Mouse (Mus musculus) lung, embryonic 14.5 days (tissue): ENCODE measurements at regions not wholly inside any gene's neighbourhood (a gene's known extent, or its start where the extent isn't known, plus 50 kb on each side); places are given as distances from the start of the nearest gene placed in this dataset.

Experiments
- ATAC-seq: fragments of 200-750 bp; cut with Nextera tagmentation; 2 replicates; pipeline ENCODE4 v1.8.0; 2017; ENCODE audit warnings: mild to moderate bottlenecking, moderate TSS enrichment, moderate library complexity; ENCODE audit not compliant: insufficient read depth
- DNase-seq: peaks from one replicate; pipeline ENCODE4 v3.0.0-alpha.2; 2015
- H3K27ac ChIP-seq: fragments of 300-500 bp; sonication (generic); 2 replicates; pipeline ENCODE4 v1.5.1; 2014; ENCODE audit warnings: low read depth, mild to moderate bottlenecking, moderate library complexity
- H3K27me3 ChIP-seq: fragments of 300-500 bp; sonication (generic); 2 replicates; pipeline ENCODE4 v1.6.1; 2014; ENCODE audit warnings: low read length, control low read depth; ENCODE audit not compliant: insufficient read depth
- H3K36me3 ChIP-seq: fragments of 300-500 bp; sonication (generic); 2 replicates; pipeline ENCODE4 v1.6.1; 2014; ENCODE audit warnings: control low read depth; ENCODE audit not compliant: insufficient read depth
- H3K4me1 ChIP-seq: fragments of 300-500 bp; sonication (generic); 2 replicates; pipeline ENCODE4 v1.6.1; 2014; ENCODE audit warnings: antibody characterized with exemption, control low read depth; ENCODE audit not compliant: insufficient read depth
- H3K4me2 ChIP-seq: fragments of 300-500 bp; sonication (generic); 2 replicates; pipeline ENCODE4 v1.6.1; 2014; ENCODE audit warnings: mild to moderate bottlenecking
- H3K4me3 ChIP-seq: fragments of 300-500 bp; sonication (generic); 2 replicates; pipeline ENCODE4 v1.5.1; 2014; ENCODE audit warnings: low read depth, low read length
- H3K9ac ChIP-seq: fragments of 300-500 bp; sonication (generic); 2 replicates; pipeline ENCODE4 v1.6.1; 2014
- H3K9me3 ChIP-seq: fragments of 300-500 bp; sonication (generic); 2 replicates; pipeline ENCODE4 v1.6.1; 2016; ENCODE audit warnings: low read depth, low read length, control low read depth
- CTCF ChIP-seq: IDR thresholded peaks from 2 replicates; pipeline ENCODE4 v1.5.1; 2016; ENCODE audit warnings: antibody characterized with exemption, low read depth
- WGBS: fragments of 180-500 bp; shearing (Covaris S2); extraction: QIAGEN DNeasy Blood & Tissue Kit; methylation state at CpG from one replicate; pipeline ENCODE4 v1.1.7; 2014; 5-methylcytosine and 5-hydroxymethylcytosine counted together

DNA sequence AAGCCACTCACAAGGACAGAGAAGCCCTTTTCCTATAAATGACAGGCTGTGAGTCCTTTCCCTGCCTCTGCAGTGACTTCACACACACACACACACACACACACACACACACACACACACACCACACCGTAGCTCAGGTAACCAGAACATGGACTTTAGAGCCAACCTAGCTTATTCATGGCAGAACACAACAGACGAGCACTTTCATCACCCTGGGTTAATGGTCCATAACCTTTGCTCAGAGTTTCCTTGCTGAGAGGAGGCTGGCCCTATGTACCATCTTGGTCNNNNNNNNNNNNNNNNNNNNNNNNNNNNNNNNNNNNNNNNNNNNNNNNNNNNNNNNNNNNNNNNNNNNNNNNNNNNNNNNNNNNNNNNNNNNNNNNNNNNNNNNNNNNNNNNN is 2391.6 kb upstream of the 5930422O12Rik start:
- Histone ChIP-seq H3K4me3 (no peak overlapping the region), H3K9me3 (no peaks in the 10 kb centered on the region), H3K27me3 (no peaks in the 10 kb centered on the region), H3K4me2 (no peak overlapping the region), H3K27ac (no peak overlapping the region), H3K9ac (no peak overlapping the region), H3K4me1 (no peaks in the 10 kb centered on the region), H3K36me3 (no peaks in the 10 kb centered on the region)
- WGBS: 58% methylated on average over 2 of the region's 2 CpGs
- ATAC-seq (no peak), DNase-seq (no peak)
- no peak for TF ChIP-seq CTCF
